Mouse (Mus musculus): Measurements from ENCODE around the gene Dlg1. TPM values are rescaled to one million over a fixed set of nuclear protein-coding genes. Genes with fewer than 3 reads are reported as not detected.

The Dlg1 gene
- total and polyA plus RNA-seq, 2 experiments from 2014 or later, result 7.5 to 17.9 TPM

- WGBS, result 70% methylated on average over 6 of the region's 6 CpGs
- TF ChIP-seq CTCF (IDR thresholded peaks at IDR 0.05; ENCODE audit: low read depth) (no peak), EP300 (IDR thresholded peaks at IDR 0.05; ENCODE audit: low read depth) (no peak)
Observed at GRCm38 (mm10) chr16:31619675-31620335, 43.4 kb upstream of the Dlg1 start.

GRCm38 (mm10) chr16:31622356-31622755 is 40.9 kb upstream of the Dlg1 start:
- ATAC-seq (ENCODE audit: insufficient read depth, low read depth), result no peak
- no peaks in the 10 kb centered on the region for H3K36me3 ChIP-seq (replicated peaks; ENCODE audit: control insufficient read depth, insufficient read depth, low read length)
- TF ChIP-seq EP300 (IDR thresholded peaks at IDR 0.05; ENCODE audit: low read depth) (no peak), CTCF (IDR thresholded peaks at IDR 0.05; ENCODE audit: low read depth) (no peak)

More at GRCm38 (mm10) chr16:31619675-31620335, 43.4 kb upstream of the Dlg1 start:
- H3K4me2 ChIP-seq (ENCODE audit: low read depth, low read length), result no peak overlapping the region
- no peak for ATAC-seq (ENCODE audit: insufficient read depth, low read depth)
- H3K4me3 ChIP-seq (ENCODE audit: low read depth, low read length), result no peak overlapping the region
- H3K27ac ChIP-seq (ENCODE audit: low read depth), result no peak overlapping the region
- no peaks in the 10 kb centered on the region for H3K36me3 ChIP-seq (replicated peaks; ENCODE audit: control insufficient read depth, insufficient read depth, low read length)
- H3K9me3 ChIP-seq (replicated peaks; ENCODE audit: control insufficient read depth, low read length), result no peaks in the 10 kb centered on the region
- no peak overlapping the region for H3K9ac ChIP-seq (replicated peaks; ENCODE audit: low read depth, low read length)
- no peaks in the 10 kb centered on the region for H3K27me3 ChIP-seq (ENCODE audit: control insufficient read depth, insufficient read depth, low read length)
- H3K4me1 ChIP-seq (ENCODE audit: control insufficient read depth, insufficient read depth), result peaks cover 28% of the 10 kb centered on the region
- DNase-seq (ENCODE audit: low spot score), result no peak

GRCm38 (mm10) chr16:31623136-31623535 is 40.1 kb upstream of the Dlg1 start:
- no peaks in the 10 kb centered on the region for H3K27me3 ChIP-seq (ENCODE audit: control insufficient read depth, insufficient read depth, low read length)
- TF ChIP-seq EP300 (IDR thresholded peaks at IDR 0.05; ENCODE audit: low read depth) (no peak), CTCF (IDR thresholded peaks at IDR 0.05; ENCODE audit: low read depth) (no peak)
- no peak overlapping the region for H3K27ac ChIP-seq (ENCODE audit: low read depth)
- DNase-seq (ENCODE audit: low spot score) (no peak), ATAC-seq (ENCODE audit: insufficient read depth, low read depth) (no peak)
- no peaks in the 10 kb centered on the region for H3K36me3 ChIP-seq (replicated peaks; ENCODE audit: control insufficient read depth, insufficient read depth, low read length)
- 84% methylated on average over 6 of the region's 6 CpGs for WGBS
- no peaks in the 10 kb centered on the region for H3K9me3 ChIP-seq (replicated peaks; ENCODE audit: control insufficient read depth, low read length)
- H3K4me2 ChIP-seq (ENCODE audit: low read depth, low read length), result no peak overlapping the region
- H3K9ac ChIP-seq (replicated peaks; ENCODE audit: low read depth, low read length), result no peak overlapping the region
- H3K4me3 ChIP-seq (ENCODE audit: low read depth, low read length), result no peak overlapping the region
- peaks cover 17% of the 10 kb centered on the region for H3K4me1 ChIP-seq (ENCODE audit: control insufficient read depth, insufficient read depth)

More at GRCm38 (mm10) chr16:31622356-31622755, 40.9 kb upstream of the Dlg1 start:
- DNase-seq (ENCODE audit: low spot score), result no peak
- H3K4me1 ChIP-seq (ENCODE audit: control insufficient read depth, insufficient read depth), result peaks cover 25% of the 10 kb centered on the region
- H3K27ac ChIP-seq (ENCODE audit: low read depth), result no peak overlapping the region
- WGBS, result 91% methylated on average over 1 of the region's 1 CpGs
- H3K9me3 ChIP-seq (replicated peaks; ENCODE audit: control insufficient read depth, low read length), result no peaks in the 10 kb centered on the region
- no peak overlapping the region for H3K4me2 ChIP-seq (ENCODE audit: low read depth, low read length)
- H3K27me3 ChIP-seq (ENCODE audit: control insufficient read depth, insufficient read depth, low read length), result no peaks in the 10 kb centered on the region
- no peak overlapping the region for H3K9ac ChIP-seq (replicated peaks; ENCODE audit: low read depth, low read length)
- no peak overlapping the region for H3K4me3 ChIP-seq (ENCODE audit: low read depth, low read length)

GRCm38 (mm10) chr16:31624749-31625148 is 38.5 kb upstream of the Dlg1 start:
- H3K4me2 ChIP-seq (ENCODE audit: low read depth, low read length), result no peak overlapping the region
- no peak overlapping the region for H3K27ac ChIP-seq (ENCODE audit: low read depth)
- no peak overlapping the region for H3K9ac ChIP-seq (replicated peaks; ENCODE audit: low read depth, low read length)
- no peaks in the 10 kb centered on the region for H3K36me3 ChIP-seq (replicated peaks; ENCODE audit: control insufficient read depth, insufficient read depth, low read length)
- H3K27me3 ChIP-seq (ENCODE audit: control insufficient read depth, insufficient read depth, low read length), result no peaks in the 10 kb centered on the region
- no peak for TF ChIP-seq CTCF (IDR thresholded peaks at IDR 0.05; ENCODE audit: low read depth)
- TF ChIP-seq EP300 (IDR thresholded peaks at IDR 0.05; ENCODE audit: low read depth), result no peak
- no peaks in the 10 kb centered on the region for H3K9me3 ChIP-seq (replicated peaks; ENCODE audit: control insufficient read depth, low read length)
- WGBS, result 70% methylated on average over 1 of the region's 1 CpGs
- peaks cover 8% of the 10 kb centered on the region for H3K4me1 ChIP-seq (ENCODE audit: control insufficient read depth, insufficient read depth)
- DNase-seq (ENCODE audit: low spot score) (no peak), ATAC-seq (ENCODE audit: insufficient read depth, low read depth) (no peak)
- H3K4me3 ChIP-seq (ENCODE audit: low read depth, low read length), result no peak overlapping the region

DNA sequence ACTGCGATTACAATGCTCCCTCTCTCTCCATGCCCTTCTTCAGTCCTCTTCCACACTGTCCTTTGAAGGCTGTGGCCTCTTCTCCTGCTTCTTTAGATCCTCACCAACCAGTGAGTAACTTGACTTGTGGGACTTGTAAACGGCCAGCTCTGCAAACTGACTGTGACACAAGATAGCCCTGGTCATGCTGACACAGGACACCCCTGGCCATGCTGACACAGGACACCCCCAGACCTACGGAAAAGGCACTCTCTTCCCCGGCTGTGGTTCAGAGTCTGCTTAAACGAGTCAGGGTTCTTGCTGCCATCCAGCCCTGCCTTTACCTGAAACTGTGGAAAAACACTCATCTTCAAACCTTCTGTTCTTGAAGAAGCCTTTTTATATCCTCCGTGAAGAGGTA is 36.9 kb upstream of the Dlg1 start:
- no peak for DNase-seq (ENCODE audit: low spot score)
- H3K4me3 ChIP-seq (ENCODE audit: low read depth, low read length), result no peak overlapping the region
- H3K4me2 ChIP-seq (ENCODE audit: low read depth, low read length), result no peak overlapping the region
- H3K9me3 ChIP-seq (replicated peaks; ENCODE audit: control insufficient read depth, low read length), result no peaks in the 10 kb centered on the region
- H3K27me3 ChIP-seq (ENCODE audit: control insufficient read depth, insufficient read depth, low read length), result no peaks in the 10 kb centered on the region
- H3K27ac ChIP-seq (ENCODE audit: low read depth), result no peak overlapping the region
- H3K36me3 ChIP-seq (replicated peaks; ENCODE audit: control insufficient read depth, insufficient read depth, low read length), result no peaks in the 10 kb centered on the region
- no peak overlapping the region for H3K9ac ChIP-seq (replicated peaks; ENCODE audit: low read depth, low read length)
- no peaks in the 10 kb centered on the region for H3K4me1 ChIP-seq (ENCODE audit: control insufficient read depth, insufficient read depth)
- no peak for TF ChIP-seq EP300 (IDR thresholded peaks at IDR 0.05; ENCODE audit: low read depth)
- no peak for TF ChIP-seq CTCF (IDR thresholded peaks at IDR 0.05; ENCODE audit: low read depth)
- 80% methylated on average over 6 of the region's 6 CpGs for WGBS
- ATAC-seq (ENCODE audit: insufficient read depth, low read depth), result no peak

DNA sequence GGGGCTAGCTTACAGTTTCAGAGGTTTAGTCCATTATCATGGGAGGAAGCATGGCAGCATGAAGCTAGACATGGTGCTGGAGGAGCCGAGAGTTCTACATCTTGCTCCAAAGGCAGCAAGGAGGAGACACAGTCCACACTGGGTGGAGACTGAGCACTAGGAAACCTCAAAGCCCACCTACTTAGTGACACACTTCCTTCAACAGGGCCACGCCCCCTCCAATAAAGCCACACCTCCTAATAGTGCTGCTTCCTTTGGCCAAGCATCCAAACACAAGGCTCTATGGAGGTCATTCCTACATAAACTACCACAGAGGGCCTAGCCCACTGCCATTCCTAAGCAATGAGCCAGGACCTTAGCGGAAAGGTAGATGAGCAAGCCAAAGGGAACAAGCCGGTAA is 32.9 kb upstream of the Dlg1 start:
- DNase-seq (ENCODE audit: low spot score) (no peak), ATAC-seq (ENCODE audit: insufficient read depth, low read depth) (no peak)
- TF ChIP-seq CTCF (IDR thresholded peaks at IDR 0.05; ENCODE audit: low read depth), result no peak
- no peak for TF ChIP-seq EP300 (IDR thresholded peaks at IDR 0.05; ENCODE audit: low read depth)
- Histone ChIP-seq H3K9me3 (replicated peaks; ENCODE audit: control insufficient read depth, low read length) (no peaks in the 10 kb centered on the region), H3K4me3 (ENCODE audit: low read depth, low read length) (no peak overlapping the region), H3K4me2 (ENCODE audit: low read depth, low read length) (no peak overlapping the region), H3K27me3 (ENCODE audit: control insufficient read depth, insufficient read depth, low read length) (no peaks in the 10 kb centered on the region), H3K27ac (ENCODE audit: low read depth) (no peak overlapping the region), H3K9ac (replicated peaks; ENCODE audit: low read depth, low read length) (no peak overlapping the region), H3K36me3 (replicated peaks; ENCODE audit: control insufficient read depth, insufficient read depth, low read length) (no peaks in the 10 kb centered on the region), H3K4me1 (ENCODE audit: control insufficient read depth, insufficient read depth) (no peaks in the 10 kb centered on the region)
- 93% methylated on average over 4 of the region's 4 CpGs for WGBS

Measured in heart, postnatal 0 days (tissue).